Mouse (Mus musculus): Measurements from ENCODE around the gene Enpep. TPM values are rescaled to one million over a fixed set of nuclear protein-coding genes. Genes with fewer than 3 reads are reported as not detected.

Gene Enpep
- polyA plus RNA-seq (2011; ENCODE audit: insufficient read depth, insufficient read length, low replicate concordance, missing spikeins), result 1.5 TPM in 1 of 2 replicates, not detected in the other

- Histone ChIP-seq H3K4me3 (replicated peaks; ENCODE audit: control insufficient read depth, low read depth, low read length) (peak within 1 kb of the TSS; percentile 25), H3K4me1 (ENCODE audit: control insufficient read depth, insufficient read depth, low read length) (peaks cover 2% of the 10 kb centered on the region; the same call in 1 of the 2 replicates), H3K27ac (ENCODE audit: control insufficient read depth, insufficient read depth, low read depth, low read length, poor library complexity) (no peak within 1 kb of the TSS)
- WGBS, result 46% methylated on average over 13 of the region's 13 CpGs
- TF ChIP-seq POLR2A (IDR thresholded peaks at IDR 0.05; ENCODE audit: borderline replicate concordance, control insufficient read depth, low read depth, low read length) (no peak), CTCF (IDR thresholded peaks at IDR 0.05; ENCODE audit: control insufficient read depth, insufficient read depth, low read length) (no peak)
Measured at GRCm38 (mm10) chr3:129332586-129332985, at the start of gene Enpep. TSS of gene Enpep (minus strand) at chr3:129332720.

GRCm38 (mm10) chr3:129379109-129379508 lies 46.6 kb upstream of the Enpep start:
- no peak for TF ChIP-seq POLR2A (IDR thresholded peaks at IDR 0.05; ENCODE audit: borderline replicate concordance, control insufficient read depth, low read depth, low read length)
- TF ChIP-seq CTCF (IDR thresholded peaks at IDR 0.05; ENCODE audit: control insufficient read depth, insufficient read depth, low read length), result no peak
- H3K27ac ChIP-seq (ENCODE audit: control insufficient read depth, insufficient read depth, low read depth, low read length, poor library complexity), result no peak overlapping the region
- H3K4me1 ChIP-seq (ENCODE audit: control insufficient read depth, insufficient read depth, low read length), result no peaks in the 10 kb centered on the region
- WGBS, result 46% methylated on average over 3 of the region's 3 CpGs
- H3K4me3 ChIP-seq (replicated peaks; ENCODE audit: control insufficient read depth, low read depth, low read length), result no peak overlapping the region

- Histone ChIP-seq H3K4me3 (replicated peaks; ENCODE audit: control insufficient read depth, low read depth, low read length) (no peak overlapping the region), H3K4me1 (ENCODE audit: control insufficient read depth, insufficient read depth, low read length) (no peaks in the 10 kb centered on the region), H3K27ac (ENCODE audit: control insufficient read depth, insufficient read depth, low read depth, low read length, poor library complexity) (no peak overlapping the region)
- 85% methylated on average over 3 of the region's 3 CpGs for WGBS
- no peak for TF ChIP-seq CTCF (IDR thresholded peaks at IDR 0.05; ENCODE audit: control insufficient read depth, insufficient read depth, low read length)
- no peak for TF ChIP-seq POLR2A (IDR thresholded peaks at IDR 0.05; ENCODE audit: borderline replicate concordance, control insufficient read depth, low read depth, low read length)
Measured at GRCm38 (mm10) chr3:129375087-129375486, 42.6 kb upstream of the Enpep start.

GRCm38 (mm10) chr3:129373108-129373507 lies 40.6 kb upstream of the Enpep start:
- Histone ChIP-seq H3K4me3 (replicated peaks; ENCODE audit: control insufficient read depth, low read depth, low read length) (no peak overlapping the region), H3K27ac (ENCODE audit: control insufficient read depth, insufficient read depth, low read depth, low read length, poor library complexity) (no peak overlapping the region), H3K4me1 (ENCODE audit: control insufficient read depth, insufficient read depth, low read length) (no peaks in the 10 kb centered on the region)
- WGBS, result 68% methylated on average over 2 of the region's 2 CpGs
- no peak for TF ChIP-seq CTCF (IDR thresholded peaks at IDR 0.05; ENCODE audit: control insufficient read depth, insufficient read depth, low read length)
- TF ChIP-seq POLR2A (IDR thresholded peaks at IDR 0.05; ENCODE audit: borderline replicate concordance, control insufficient read depth, low read depth, low read length), result no peak

GRCm38 (mm10) chr3:129369491-129369890 lies 37.0 kb upstream of the Enpep start:
- WGBS, result 76% methylated on average over 3 of the region's 3 CpGs

GRCm38 (mm10) chr3:129365919-129366318 lies 33.4 kb upstream of the Enpep start:
- H3K27ac ChIP-seq (ENCODE audit: control insufficient read depth, insufficient read depth, low read depth, low read length, poor library complexity), result no peak overlapping the region
- no peak overlapping the region for H3K4me3 ChIP-seq (replicated peaks; ENCODE audit: control insufficient read depth, low read depth, low read length)
- no peaks in the 10 kb centered on the region; the same call in 1 of the 2 replicates for H3K4me1 ChIP-seq (ENCODE audit: control insufficient read depth, insufficient read depth, low read length)
- TF ChIP-seq CTCF (IDR thresholded peaks at IDR 0.05; ENCODE audit: control insufficient read depth, insufficient read depth, low read length), result no peak
- no peak for TF ChIP-seq POLR2A (IDR thresholded peaks at IDR 0.05; ENCODE audit: borderline replicate concordance, control insufficient read depth, low read depth, low read length)
- 77% methylated on average over 1 of the region's 1 CpGs for WGBS

More at GRCm38 (mm10) chr3:129369491-129369890, 37.0 kb upstream of the Enpep start:
- no peak for TF ChIP-seq POLR2A (IDR thresholded peaks at IDR 0.05; ENCODE audit: borderline replicate concordance, control insufficient read depth, low read depth, low read length)
- no peak for TF ChIP-seq CTCF (IDR thresholded peaks at IDR 0.05; ENCODE audit: control insufficient read depth, insufficient read depth, low read length)
- Histone ChIP-seq H3K4me3 (replicated peaks; ENCODE audit: control insufficient read depth, low read depth, low read length) (no peak overlapping the region), H3K27ac (ENCODE audit: control insufficient read depth, insufficient read depth, low read depth, low read length, poor library complexity) (no peak overlapping the region), H3K4me1 (ENCODE audit: control insufficient read depth, insufficient read depth, low read length) (no peaks in the 10 kb centered on the region)

GRCm38 (mm10) chr3:129364818-129365390 lies 32.4 kb upstream of the Enpep start:
- no peak overlapping the region for H3K4me3 ChIP-seq (replicated peaks; ENCODE audit: control insufficient read depth, low read depth, low read length)
- H3K27ac ChIP-seq (ENCODE audit: control insufficient read depth, insufficient read depth, low read depth, low read length, poor library complexity), result no peak overlapping the region
- H3K4me1 ChIP-seq (ENCODE audit: control insufficient read depth, insufficient read depth, low read length), result no peaks in the 10 kb centered on the region; the same call in 1 of the 2 replicates
- WGBS, result 61% methylated on average over 2 of the region's 2 CpGs
- TF ChIP-seq CTCF (IDR thresholded peaks at IDR 0.05; ENCODE audit: control insufficient read depth, insufficient read depth, low read length) (no peak), POLR2A (IDR thresholded peaks at IDR 0.05; ENCODE audit: borderline replicate concordance, control insufficient read depth, low read depth, low read length) (no peak)

- H3K4me1 ChIP-seq (ENCODE audit: control insufficient read depth, insufficient read depth, low read length), result no peaks in the 10 kb centered on the region; the same call in 1 of the 2 replicates
- no peak overlapping the region for H3K27ac ChIP-seq (ENCODE audit: control insufficient read depth, insufficient read depth, low read depth, low read length, poor library complexity)
- H3K4me3 ChIP-seq (replicated peaks; ENCODE audit: control insufficient read depth, low read depth, low read length), result no peak overlapping the region
- WGBS, result 83% methylated on average over 1 of the region's 1 CpGs
- no peak for TF ChIP-seq CTCF (IDR thresholded peaks at IDR 0.05; ENCODE audit: control insufficient read depth, insufficient read depth, low read length)
- TF ChIP-seq POLR2A (IDR thresholded peaks at IDR 0.05; ENCODE audit: borderline replicate concordance, control insufficient read depth, low read depth, low read length), result no peak
Measured at GRCm38 (mm10) chr3:129363426-129363825, 30.9 kb upstream of the Enpep start.
